Mouse (Mus musculus) small intestine, adult 10 weeks (tissue): Measurements from ENCODE around the gene T. TPM values are rescaled to one million over a fixed set of nuclear protein-coding genes. Genes with fewer than 3 reads are reported as not detected.

Experiments used
- polyA plus RNA-seq: library from polyadenylated mRNA; stranded (reverse); fragments of 350-450 nt; fragmentation: Illumina TruSeq; extraction: RNeasy Lipid Tissue Mini Kit (QIAGEN cat#74804); gene quantifications from one replicate; pipeline ENCODE4 v1.2.3, GENCODE M21; 2014; ENCODE audit warnings: low replicate concordance

Gene T
- polyA plus RNA-seq: not detected

DNA sequence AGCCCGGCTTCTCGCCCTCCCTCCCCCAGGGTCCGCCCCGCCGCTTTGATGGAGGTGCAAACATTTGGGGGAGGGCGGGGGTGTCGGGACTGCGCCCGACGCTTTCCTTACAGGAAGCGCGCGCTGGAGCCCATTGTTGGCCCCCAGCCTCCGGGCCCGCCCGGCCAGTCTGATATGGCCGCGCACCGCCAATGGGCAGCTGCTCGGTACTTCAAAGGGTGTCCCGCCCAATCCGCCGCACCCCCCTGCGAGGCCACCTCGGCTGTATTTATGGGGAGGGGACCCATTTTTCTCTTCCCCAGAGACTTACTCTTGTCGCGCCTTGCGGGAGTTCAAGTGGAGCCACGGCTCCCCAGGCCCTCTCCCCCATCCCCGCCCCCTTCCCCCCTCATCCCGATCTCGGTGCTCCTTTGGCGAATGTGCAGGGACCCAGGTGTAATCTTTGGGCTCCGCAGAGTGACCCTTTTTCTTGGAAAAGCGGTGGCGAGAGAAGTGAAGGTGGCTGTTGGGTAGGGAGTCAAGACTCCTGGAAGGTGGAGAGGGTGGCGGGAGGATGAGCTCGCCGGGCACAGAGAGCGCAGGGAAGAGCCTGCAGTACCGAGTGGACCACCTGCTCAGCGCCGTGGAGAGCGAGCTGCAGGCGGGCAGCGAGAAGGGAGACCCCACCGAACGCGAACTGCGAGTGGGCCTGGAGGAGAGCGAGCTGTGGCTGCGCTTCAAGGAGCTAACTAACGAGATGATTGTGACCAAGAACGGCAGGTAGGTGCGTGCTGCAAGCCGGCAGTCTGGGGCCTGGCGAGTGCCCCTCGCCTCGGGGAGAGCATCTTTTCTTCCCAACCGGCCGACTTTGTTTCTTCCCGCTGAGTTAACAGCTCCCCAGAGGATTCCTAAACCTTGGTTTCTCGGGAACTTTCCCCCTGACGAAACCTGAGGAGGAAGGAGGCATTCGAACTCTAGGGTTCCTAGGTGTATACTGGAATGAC is at the start of gene T:
T (plus strand) TSS at position 446 of the 983 bp plus-strand sequence.

Other genes starting within 250 kb of the T start
- not detected for gene Ccr6, start 198.4 kb upstream of the T start, polyA plus RNA-seq
- 508 TPM for gene Mpc1, start 151.5 kb upstream of the T start, polyA plus RNA-seq
- gene Sft2d1, start 123.3 kb upstream of the T start, polyA plus RNA-seq: 86.7 TPM
- gene Prr18, start 97.0 kb upstream of the T start, polyA plus RNA-seq: 0.37 TPM
- not detected for gene T2, start 78.4 kb upstream of the T start, polyA plus RNA-seq
- 0.33 TPM for gene Pde10a, start 90.9 kb downstream of the T start, polyA plus RNA-seq
- not detected for gene Gm17087, start 132.5 kb downstream of the T start, polyA plus RNA-seq